Mouse (Mus musculus) thymus, adult 2 months (tissue): ENCODE measurements around the gene Ube2e2. TPM values are rescaled to one million over a fixed set of nuclear protein-coding genes. Genes with fewer than 3 reads are reported as not detected.

Source experiments
- DNase-seq: peaks from one replicate; pipeline ENCODE4 v3.0.0; 2021
- H3K27ac ChIP-seq: fragments of 200-500 bp; 2 replicates; pipeline ENCODE4 v1.5.1; 2012; ENCODE audit warnings: low read length, control low read depth; ENCODE audit not compliant: control insufficient read depth, insufficient read depth
- H3K27me3 ChIP-seq: fragments of 200-500 bp; 2 replicates; pipeline ENCODE4 v1.6.1; 2012; ENCODE audit warnings: mild to moderate bottlenecking, low read length, moderate library complexity, mixed read lengths; ENCODE audit not compliant: control insufficient read depth, insufficient read depth
- H3K36me3 ChIP-seq: fragments of 200-500 bp; 2 replicates; pipeline ENCODE4 v1.6.1; 2012; ENCODE audit warnings: mild to moderate bottlenecking, low read length, moderate library complexity; ENCODE audit not compliant: control insufficient read depth, insufficient read depth
- H3K4me1 ChIP-seq: fragments of 200-500 bp; replicated peaks from 2 replicates; pipeline ENCODE4 v1.6.1; 2012; ENCODE audit warnings: low read length; ENCODE audit not compliant: control insufficient read depth, insufficient read depth
- H3K4me3 ChIP-seq: fragments of 200-500 bp; 2 replicates; pipeline ENCODE4 v1.5.1; 2012; ENCODE audit warnings: mild to moderate bottlenecking, low read length, control low read depth, moderate library complexity; ENCODE audit not compliant: control insufficient read depth, insufficient read depth
- CTCF ChIP-seq: fragments of 200-500 bp; IDR thresholded peaks from 2 replicates; pipeline ENCODE4 v1.5.1; 2012; ENCODE audit warnings: mild to moderate bottlenecking, control low read depth, low read length, moderate library complexity, borderline replicate concordance; ENCODE audit not compliant: control insufficient read depth, poor library complexity, insufficient read depth; ENCODE audit errors: extremely low read depth
- POLR2A ChIP-seq: fragments of 200-500 bp; IDR thresholded peaks from 2 replicates; pipeline ENCODE4 v1.6.1; 2012; ENCODE audit warnings: mild to moderate bottlenecking, low read length, control low read depth, moderate library complexity; ENCODE audit not compliant: control insufficient read depth, poor library complexity, insufficient read depth; ENCODE audit errors: extremely low read depth
- WGBS: fragments of 180-500 bp; shearing (Covaris S2); methylation state at CpG from one replicate; pipeline ENCODE4 v1.1.7; 2018; 5-methylcytosine and 5-hydroxymethylcytosine counted together
- polyA plus RNA-seq: library from polyadenylated mRNA; depleted of rRNA; stranded (reverse); fragments of >200 nt; gene quantifications from 2 replicates; pipeline ENCODE4 v1.2.3, GENCODE M21; 2012; rRNA removed

The Ube2e2 gene
- polyA plus RNA-seq, result 25.5 and 34.9 TPM in 2 replicates

GRCm38 (mm10) chr14:18893947-18894445 is at the start of gene Ube2e2:
Gene Ube2e2, minus strand, starts transcription at chr14:18894267.
- 0 out of 2 replicates have a peak, but pooled peaks have one; percentile 12 for TF ChIP-seq POLR2A
- no peak for TF ChIP-seq CTCF
- no peaks in the 10 kb centered on the region for H3K27me3 ChIP-seq
- H3K4me1 ChIP-seq, result peaks cover 3% of the 10 kb centered on the region; the same call in 1 of the 2 replicates
- H3K4me3 ChIP-seq, result peak within 1 kb of the TSS; percentile 70
- no peaks in the 10 kb centered on the region for H3K36me3 ChIP-seq
- no peak within 1 kb of the TSS for H3K27ac ChIP-seq
- 1% methylated on average over 22 of the region's 22 CpGs for WGBS
- DNase-seq, result no peak

DNA sequence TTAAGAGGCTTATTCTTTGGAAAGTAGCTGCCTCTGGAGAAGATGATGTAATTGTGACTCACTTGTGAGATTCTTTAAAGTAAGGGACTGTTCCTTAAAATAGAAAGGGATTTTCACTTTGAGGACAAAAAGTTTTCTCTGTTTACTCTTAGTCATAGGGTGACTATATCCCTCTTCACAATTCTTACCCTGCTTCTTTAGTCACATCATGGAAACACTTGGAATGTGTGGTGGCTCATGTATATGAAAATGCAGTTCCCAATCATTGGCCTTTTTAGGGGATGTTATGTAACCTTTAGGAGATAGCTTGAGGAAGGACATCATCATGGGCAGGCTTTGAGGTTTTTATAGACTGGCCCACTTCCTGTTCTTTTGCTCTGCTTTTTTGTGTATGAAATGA is 46.0 kb upstream of the Ube2e2 start:
- no peak overlapping the region for H3K27ac ChIP-seq

GRCm38 (mm10) chr14:18903553-18903952 is 9.5 kb upstream of the Ube2e2 start:
- TF ChIP-seq POLR2A, result no peak
- no peak for TF ChIP-seq CTCF
- Histone ChIP-seq H3K4me1 (no peaks in the 10 kb centered on the region), H3K27ac (no peak overlapping the region), H3K4me3 (no peak overlapping the region), H3K27me3 (no peaks in the 10 kb centered on the region), H3K36me3 (no peaks in the 10 kb centered on the region)
- no peak for DNase-seq

More for the DNA sequence above, 46.0 kb upstream of the Ube2e2 start:
- Histone ChIP-seq H3K4me3 (no peak overlapping the region), H3K36me3 (no peaks in the 10 kb centered on the region), H3K27me3 (no peaks in the 10 kb centered on the region), H3K4me1 (no peaks in the 10 kb centered on the region)
- DNase-seq, result no peak
- TF ChIP-seq POLR2A (no peak), CTCF (no peak)

- Histone ChIP-seq H3K36me3 (no peaks in the 10 kb centered on the region), H3K4me1 (peaks cover 3% of the 10 kb centered on the region; the same call in 1 of the 2 replicates), H3K27me3 (no peaks in the 10 kb centered on the region), H3K27ac (no peak overlapping the region), H3K4me3 (peak overlapping the region; percentile 70)
- 3% methylated on average over 106 of the region's 116 CpGs for WGBS
- DNase-seq, result peak; percentile 88
- TF ChIP-seq CTCF, result no peak
- TF ChIP-seq POLR2A, result 0 out of 2 replicates have a peak, but pooled peaks have one; percentile 22
Observed at GRCm38 (mm10) chr14:18893121-18893946, 733 bp downstream of the Ube2e2 start.

DNA sequence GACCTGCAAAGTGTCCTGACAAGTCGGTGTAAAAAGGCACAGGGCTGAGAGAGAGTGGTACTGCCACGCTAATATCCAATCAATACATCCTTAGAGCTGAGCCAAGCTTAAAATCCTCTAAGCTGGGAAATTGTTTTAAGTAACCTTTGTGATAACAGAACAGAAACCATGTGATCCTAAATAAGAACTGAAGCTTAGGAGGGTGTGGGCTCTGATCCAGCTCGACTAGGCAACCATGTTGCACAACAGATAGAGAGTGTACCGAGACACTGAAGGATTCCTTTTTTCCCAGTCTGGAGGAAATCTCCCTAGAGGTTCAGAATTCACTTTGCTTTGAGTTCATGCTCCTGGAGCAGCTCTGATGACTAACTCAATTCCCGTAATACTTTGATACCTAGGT is 4.5 kb downstream of the Ube2e2 start:
- no peak for DNase-seq

GRCm38 (mm10) chr14:18882493-18882892 is 11.6 kb downstream of the Ube2e2 start:
- Histone ChIP-seq H3K27ac (no peak overlapping the region), H3K4me3 (no peak overlapping the region), H3K27me3 (no peaks in the 10 kb centered on the region), H3K4me1 (no peaks in the 10 kb centered on the region), H3K36me3 (no peaks in the 10 kb centered on the region)
- DNase-seq, result no peak
- TF ChIP-seq POLR2A, result no peak
- TF ChIP-seq CTCF, result no peak
- WGBS, result 100% methylated on average over 1 of the region's 1 CpGs

More for the DNA sequence above, 4.5 kb downstream of the Ube2e2 start:
- Histone ChIP-seq H3K36me3 (no peaks in the 10 kb centered on the region), H3K27ac (no peak overlapping the region), H3K27me3 (no peaks in the 10 kb centered on the region), H3K4me3 (no peak overlapping the region), H3K4me1 (peaks cover 3% of the 10 kb centered on the region; the same call in 1 of the 2 replicates)
- WGBS, result 96% methylated on average over 5 of the region's 5 CpGs
- TF ChIP-seq POLR2A, result no peak
- TF ChIP-seq CTCF, result no peak

- WGBS, result 98% methylated on average over 1 of the region's 1 CpGs
Observed at GRCm38 (mm10) chr14:18870716-18871115, 23.4 kb downstream of the Ube2e2 start.

More at GRCm38 (mm10) chr14:18870716-18871115, 23.4 kb downstream of the Ube2e2 start:
- TF ChIP-seq CTCF (no peak), POLR2A (no peak)
- Histone ChIP-seq H3K27ac (no peak overlapping the region), H3K4me1 (no peaks in the 10 kb centered on the region), H3K27me3 (no peaks in the 10 kb centered on the region), H3K36me3 (no peaks in the 10 kb centered on the region), H3K4me3 (no peak overlapping the region)
- DNase-seq, result no peak
